In the genomic region with DNA sequence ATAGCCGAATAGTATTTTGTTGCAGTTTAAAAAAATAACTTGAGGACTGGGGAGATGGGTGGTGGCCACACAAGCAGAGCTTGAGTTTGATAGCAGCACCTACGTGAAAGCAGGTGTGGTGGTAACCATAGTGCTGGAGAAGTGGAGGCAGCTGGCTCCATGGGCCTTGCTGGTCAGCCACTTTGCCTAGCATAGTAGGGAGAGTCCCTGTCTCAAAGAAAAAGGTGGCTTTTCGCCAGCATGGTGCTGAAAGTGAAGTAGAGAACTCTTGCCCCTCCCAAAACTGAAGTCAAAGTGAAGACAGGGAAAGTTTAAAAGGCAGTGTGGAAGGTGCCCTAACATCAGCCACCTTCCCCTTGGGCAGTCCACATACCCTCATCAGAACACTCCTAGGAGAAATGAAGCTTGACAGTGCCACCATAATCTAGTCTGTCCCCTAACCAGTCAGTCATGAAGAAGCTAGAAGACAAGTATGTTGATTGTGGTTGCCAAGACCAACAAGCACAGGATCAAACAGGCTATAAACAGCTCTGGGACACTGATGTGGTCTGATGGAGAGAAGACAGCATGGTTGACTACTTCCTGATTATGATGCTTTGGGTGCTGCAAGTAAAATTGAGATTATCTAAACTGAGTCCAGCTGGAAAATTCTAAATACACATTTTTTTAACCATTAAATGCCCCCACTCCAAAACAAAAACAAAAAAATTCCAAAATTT, we compare ENCODE assay signal across 23 mouse cellular contexts.
A peak's percentile ranks its signal among the peaks of the same experiment; 100 is the strongest.
DNase-seq lines count a peak whose midpoint lies in the region; ATAC-seq and TF ChIP-seq lines count a peak whose summit lies in the region.
"Had no signal": no experiment of that assay in that cellular context is flagged by ENCODE, and none has a peak within 500 bp of the region (broad histone marks: within the 10 kb centered on the region; RNA-seq: fewer than 3 reads in every experiment).

No protein-coding gene starts in this region.

- no peak for TF ChIP-seq EP300 in MEL (IDR thresholded peaks at IDR 0.05; ENCODE audit: low read depth in 1 of 2, low read length in 2 of 2)

- H3K4me1 ChIP-seq in MEL (ENCODE audit: control insufficient read depth in 1 of 2, insufficient read depth in 2 of 2, low read length in 2 of 2), result no peaks in the 10 kb centered on the region
- no peaks in the 10 kb centered on the region for H3K4me1 ChIP-seq in hindbrain, embryonic 11.5 days (replicated peaks; ENCODE audit: control insufficient read depth, insufficient read depth, low read length)
- H3K4me1 ChIP-seq: embryonic facial prominence, embryonic 12.5 days; forebrain, embryonic 12.5 days; heart, embryonic 15.5 days; hindbrain, embryonic 10.5 days; hindbrain, embryonic 15.5 days had no signal

- no peak overlapping the region for H3K4me3 ChIP-seq in MEL (ENCODE audit: control insufficient read depth in 1 of 2, insufficient read depth in 1 of 2, low read depth in 2 of 2, low read length in 2 of 2)
- H3K4me3 ChIP-seq in hindbrain, embryonic 11.5 days (ENCODE audit: low read depth, low read length), result no peak overlapping the region
- H3K4me3 ChIP-seq: embryonic facial prominence, embryonic 12.5 days; forebrain, embryonic 12.5 days; heart, adult 2 months; heart, embryonic 15.5 days; hindbrain, embryonic 10.5 days; hindbrain, embryonic 15.5 days had no signal

- no peak overlapping the region for H3K4me2 ChIP-seq in hindbrain, embryonic 11.5 days (replicated peaks; ENCODE audit: low read depth, low read length)
- H3K4me2 ChIP-seq: embryonic facial prominence, embryonic 12.5 days; forebrain, embryonic 12.5 days; heart, embryonic 11.5 days; heart, embryonic 15.5 days; hindbrain, embryonic 15.5 days had no signal

- H3K27ac ChIP-seq in MEL (ENCODE audit: control insufficient read depth, low read depth, low read length), result no peak overlapping the region
- no peak overlapping the region for H3K27ac ChIP-seq in hindbrain, embryonic 11.5 days (ENCODE audit: low read depth, low read length)
- H3K27ac ChIP-seq: embryonic facial prominence, embryonic 12.5 days; forebrain, embryonic 12.5 days; heart, adult 2 months; heart, embryonic 15.5 days; hindbrain, embryonic 10.5 days; hindbrain, embryonic 15.5 days had no signal

- H3K36me3 ChIP-seq in MEL (ENCODE audit: control insufficient read depth in 1 of 2, insufficient read depth in 2 of 2, low read length in 2 of 2), result peaks cover 0 to 63% of the 10 kb centered on the region in 2 experiments; a peak in 2 of 4 replicates
- no peaks in the 10 kb centered on the region; the same call in 1 of the 2 replicates for H3K36me3 ChIP-seq in hindbrain, embryonic 11.5 days (ENCODE audit: control insufficient read depth, insufficient read depth, low read length)

- H3K9me3 ChIP-seq in MEL (replicated peaks; ENCODE audit: insufficient read depth, low read length), result no peaks in the 10 kb centered on the region
- no peaks in the 10 kb centered on the region for H3K9me3 ChIP-seq in hindbrain, embryonic 11.5 days (ENCODE audit: control insufficient read depth, low read length)
- H3K9me3 ChIP-seq: embryonic facial prominence, embryonic 12.5 days; forebrain, embryonic 12.5 days; heart, embryonic 15.5 days; hindbrain, embryonic 10.5 days; hindbrain, embryonic 15.5 days had no signal

- no peaks in the 10 kb centered on the region for H3K79me2 ChIP-seq in MEL (ENCODE audit: control insufficient read depth, insufficient read depth, low read length, poor library complexity)

- no peaks in the 10 kb centered on the region for H3K27me3 ChIP-seq in MEL (ENCODE audit: control insufficient read depth in 1 of 2, insufficient read depth in 2 of 2, low read length in 2 of 2)
- H3K27me3 ChIP-seq in hindbrain, embryonic 11.5 days (ENCODE audit: control insufficient read depth, insufficient read depth, low read length), result no peaks in the 10 kb centered on the region
- H3K27me3 ChIP-seq: embryonic facial prominence, embryonic 12.5 days; forebrain, embryonic 12.5 days; heart, embryonic 15.5 days; hindbrain, embryonic 15.5 days had no signal

- no peak for TF ChIP-seq CTCF in MEL (IDR thresholded peaks at IDR 0.05 in 2 of 3, conservative IDR thresholded peaks at IDR 0.05 in 1 of 3; ENCODE audit: control insufficient read depth in 1 of 3, insufficient read depth in 1 of 3, low read depth in 2 of 3, low read length in 3 of 3, poor library complexity in 1 of 3, severe bottlenecking in 1 of 3)

- no peak for TF ChIP-seq RAD21 in MEL (IDR thresholded peaks at IDR 0.05; ENCODE audit: low read depth, low read length)

- ATAC-seq in hindbrain, embryonic 11.5 days (ENCODE audit: low FRiP score), result no peak
- ATAC-seq: activated CD4-positive, CD25-positive, alpha-beta regulatory T cell, adult 4 months; CD4-positive, CD25-positive, alpha-beta regulatory T cell, adult 4 months; forebrain, embryonic 16.5 days; inflammation-experienced regulatory T-cells, adult 6 months had no signal

- WGBS in hindbrain, embryonic 11.5 days, result 95% methylated on average over 3 of the region's 3 CpGs

- no peak for TF ChIP-seq POLR2A in MEL (IDR thresholded peaks at IDR 0.05; ENCODE audit: control insufficient read depth in 1 of 2, insufficient read depth in 1 of 2, low read depth in 1 of 2, low read length in 2 of 2, poor library complexity in 1 of 2)

- peak; percentile 44 for DNase-seq in thymus, postnatal 0 days (ENCODE audit: low spot score)
- no peak for DNase-seq in thymus, postnatal 10 days (ENCODE audit: low spot score in 2 of 2)
- DNase-seq in A20 (ENCODE audit: low read depth, low spot score), result peak; percentile 82
- peak; percentile 33 for DNase-seq in MEL (ENCODE audit: low read depth, low spot score)
- DNase-seq in naive thymus-derived CD4-positive, alpha-beta T cell, adult 2 months (ENCODE audit: low read depth), result peak; percentile 63
- no peak for DNase-seq in spleen, postnatal 4 days (ENCODE audit: low spot score in 2 of 2)
- DNase-seq in hindbrain, embryonic 11.5 days (ENCODE audit: low spot score), result no peak
- DNase-seq: adrenal gland, postnatal 14 days; cerebellum, adult 11-12 months; cerebellum, adult 9-10 months; cerebellum, postnatal 25 days; gastrocnemius, postnatal 10 days; heart, adult 2 months had no signal

- no peak overlapping the region for H3K9ac ChIP-seq in MEL (ENCODE audit: control insufficient read depth, low read depth, low read length, poor library complexity, severe bottlenecking)
- no peak overlapping the region for H3K9ac ChIP-seq in hindbrain, embryonic 11.5 days (ENCODE audit: low read depth, low read length)
- H3K9ac ChIP-seq: embryonic facial prominence, embryonic 12.5 days; forebrain, embryonic 12.5 days; heart, embryonic 15.5 days; hindbrain, embryonic 15.5 days had no signal

TF ChIP-seq in MEL, 35 proteins besides CTCF, POLR2A, EP300 and RAD21:
- no peak for TF ChIP-seq MYC (IDR thresholded peaks at IDR 0.05; ENCODE audit: low read depth, low read length)
- TF ChIP-seq BHLHE40 (IDR thresholded peaks at IDR 0.05; ENCODE audit: borderline replicate concordance, low read depth, low read length), result no peak
- TF ChIP-seq MAX (IDR thresholded peaks at IDR 0.05; ENCODE audit: low read length), result no peak
- TF ChIP-seq E2F4 (IDR thresholded peaks at IDR 0.05; ENCODE audit: borderline replicate concordance, low read depth, low read length), result no peak
- TF ChIP-seq CHD1 (IDR thresholded peaks at IDR 0.05; ENCODE audit: low read depth, low read length), result no peak
- no peak for TF ChIP-seq POLR2AphosphoS2 (IDR thresholded peaks at IDR 0.05; ENCODE audit: low read length)
- TF ChIP-seq MEF2A (IDR thresholded peaks at IDR 0.05; ENCODE audit: extremely low read depth, insufficient replicate concordance, low read depth, low read length, poor library complexity, severe bottlenecking), result no peak
- no peak for TF ChIP-seq POLR2AphosphoS5 (IDR thresholded peaks at IDR 0.05; ENCODE audit: borderline replicate concordance, low read depth, low read length)
- no peak for TF ChIP-seq USF1 (IDR thresholded peaks at IDR 0.05; ENCODE audit: low read depth, low read length)
- no peak for TF ChIP-seq JUND (IDR thresholded peaks at IDR 0.05; ENCODE audit: low read depth, low read length)
- no peak for TF ChIP-seq MAZ (IDR thresholded peaks at IDR 0.05; ENCODE audit: low read depth, low read length)
- no peak for TF ChIP-seq GATA1 (IDR thresholded peaks at IDR 0.05; ENCODE audit: low read depth, low read length)
- no peak for TF ChIP-seq HCFC1 (IDR thresholded peaks at IDR 0.05; ENCODE audit: low read depth, low read length)
- no peak for TF ChIP-seq RCOR1 (IDR thresholded peaks at IDR 0.05; ENCODE audit: low read depth, low read length)

Comparison
In these comparisons a context has a peak if more than half of its experiments do, and no peak if none do; other contexts are left out.
1. DNase-seq: peak in thymus, postnatal 0 days (single experiment), A20 (single experiment), MEL (single experiment) and naive thymus-derived CD4-positive, alpha-beta T cell, adult 2 months (single experiment); none in thymus, postnatal 10 days (0 of 2), spleen, postnatal 4 days (0 of 2) and hindbrain, embryonic 11.5 days (single experiment).